Mouse (Mus musculus): ENCODE measurements around the gene Hnrnpul2. TPM values are rescaled to one million over a fixed set of nuclear protein-coding genes. Genes with fewer than 3 reads are reported as not detected.

Gene Hnrnpul2
- total RNA-seq (2015) (56.7 and 59.5 TPM in 2 replicates), total RNA-seq (2017) (64.7 and 77.8 TPM in 2 replicates)

DNA sequence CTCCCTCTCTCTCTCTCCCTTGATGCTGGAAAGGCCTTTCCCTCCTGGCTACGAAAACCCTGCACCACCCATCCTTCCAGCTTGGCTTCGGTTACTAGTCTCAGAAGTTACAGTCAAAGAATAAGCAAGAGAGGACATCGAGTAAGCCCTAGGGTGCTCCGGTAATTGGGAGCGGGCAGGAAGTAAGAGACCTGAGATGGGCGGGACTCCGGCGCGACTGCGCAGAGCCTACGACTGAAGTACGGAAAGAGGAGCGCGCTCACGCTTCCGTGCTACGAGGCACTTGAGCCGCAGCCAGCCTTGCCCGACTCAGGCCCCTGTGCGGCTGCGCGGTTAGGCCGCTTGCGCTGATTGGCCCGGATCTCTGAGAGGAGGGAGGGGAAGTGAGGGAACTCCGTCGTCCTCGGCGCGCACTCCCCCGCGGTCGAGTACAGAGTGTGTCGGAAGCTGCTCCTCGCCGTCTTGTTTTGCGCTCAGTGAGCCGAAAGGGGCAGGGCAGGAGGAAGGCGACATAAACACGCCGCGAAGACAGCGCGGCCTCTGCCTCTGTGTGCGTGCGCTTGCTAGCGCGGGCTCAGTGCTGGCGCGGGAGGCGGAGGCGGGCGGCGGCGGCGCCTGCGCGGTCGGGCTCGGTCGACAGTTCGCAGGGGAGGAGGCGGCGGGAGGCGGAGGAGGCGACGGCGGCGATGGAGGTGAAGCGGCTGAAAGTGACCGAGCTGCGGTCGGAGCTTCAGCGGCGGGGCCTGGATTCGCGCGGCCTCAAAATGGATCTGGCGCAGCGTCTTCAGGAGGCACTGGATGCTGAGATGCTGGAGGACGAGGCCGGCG lies at the start of gene Hnrnpul2:
TSS of gene Hnrnpul2 (plus strand) at position 415 of the 828 bp plus-strand sequence.
- ATAC-seq (replicated peaks; ENCODE audit: poor library complexity): peak; percentile 81

DNA sequence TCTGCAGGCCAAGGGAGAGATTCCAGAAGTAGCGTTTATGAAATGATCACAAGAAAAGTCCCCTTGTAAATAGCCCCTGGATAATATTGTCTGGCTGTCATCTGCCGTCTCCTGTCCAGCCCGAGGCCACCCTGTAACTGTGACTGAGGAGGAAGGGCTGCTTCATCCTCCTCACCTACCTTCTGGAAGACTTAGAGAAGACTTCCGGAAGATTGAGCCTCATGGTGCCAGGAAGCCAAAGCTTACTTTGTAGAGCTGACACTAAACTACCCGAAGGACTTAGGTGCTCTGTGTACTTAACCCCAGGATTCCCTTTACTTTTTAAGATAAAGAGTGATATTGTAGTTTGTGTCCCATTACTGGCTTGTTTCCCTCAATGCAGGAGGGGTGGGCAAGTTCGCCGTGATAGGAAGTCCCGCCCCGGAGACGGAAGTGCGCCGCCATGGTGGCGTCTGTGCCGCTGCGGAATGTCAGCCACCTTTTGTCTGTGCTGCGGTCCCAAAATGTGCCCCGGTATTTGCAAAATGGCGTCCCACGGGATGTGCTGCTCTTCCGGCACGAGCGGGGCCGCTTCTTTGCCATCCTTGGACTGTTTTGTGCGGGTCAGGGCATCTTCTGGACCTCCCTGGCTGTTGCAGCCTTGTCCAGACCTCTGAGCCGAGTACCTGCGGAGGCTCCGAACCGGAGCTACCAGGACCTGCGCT lies 49.1 kb upstream of the Hnrnpul2 start, which contains the start of gene Tmem223:
TSS of gene Tmem223 (plus strand) at position 430 of the 704 bp plus-strand sequence.
- peak; percentile 69 for ATAC-seq (replicated peaks; ENCODE audit: poor library complexity)

DNA sequence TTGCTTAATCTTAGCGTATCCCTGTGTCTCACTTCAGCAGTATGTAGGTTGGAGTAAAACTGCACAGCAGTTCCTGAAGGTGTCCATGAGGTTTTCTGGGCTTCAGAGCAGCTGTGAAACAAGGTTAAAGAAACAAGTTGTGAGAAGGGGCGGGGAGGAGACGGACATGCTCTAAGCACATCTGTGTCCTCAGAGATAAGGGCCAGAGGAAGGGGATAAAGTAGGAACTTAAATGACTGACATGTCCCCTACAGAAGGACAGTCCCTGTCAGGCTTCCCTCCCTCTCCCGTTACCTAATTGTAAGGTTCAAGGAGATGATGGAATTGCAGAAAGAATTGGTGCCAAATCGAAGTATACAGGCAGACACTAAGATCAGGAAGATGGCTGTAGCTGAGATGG lies 46.8 kb upstream of the Hnrnpul2 start:
- ATAC-seq (replicated peaks; ENCODE audit: poor library complexity): 0 out of 2 replicates have a peak, but pooled peaks have one; percentile 6

DNA sequence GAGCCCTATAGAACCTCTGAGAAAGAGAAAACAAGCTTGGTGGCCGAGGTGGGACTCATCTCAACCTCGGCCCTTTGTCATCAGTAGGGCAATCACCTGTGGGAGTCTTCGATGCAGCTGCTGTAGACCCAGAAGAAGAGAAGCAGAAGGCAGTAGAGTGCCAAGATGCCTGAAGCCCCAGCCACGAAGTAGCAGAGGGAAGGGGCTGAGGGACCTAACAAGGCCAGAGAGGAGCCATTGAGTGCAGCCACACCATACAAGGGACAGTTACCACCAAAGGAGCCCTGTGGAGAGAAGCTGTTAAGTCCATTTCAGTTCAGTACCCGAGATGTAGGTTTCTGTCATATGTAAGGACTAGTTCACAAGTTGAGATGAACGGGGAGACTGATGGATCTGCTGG lies 46.4 kb upstream of the Hnrnpul2 start:
- ATAC-seq (replicated peaks; ENCODE audit: poor library complexity): no peak

DNA sequence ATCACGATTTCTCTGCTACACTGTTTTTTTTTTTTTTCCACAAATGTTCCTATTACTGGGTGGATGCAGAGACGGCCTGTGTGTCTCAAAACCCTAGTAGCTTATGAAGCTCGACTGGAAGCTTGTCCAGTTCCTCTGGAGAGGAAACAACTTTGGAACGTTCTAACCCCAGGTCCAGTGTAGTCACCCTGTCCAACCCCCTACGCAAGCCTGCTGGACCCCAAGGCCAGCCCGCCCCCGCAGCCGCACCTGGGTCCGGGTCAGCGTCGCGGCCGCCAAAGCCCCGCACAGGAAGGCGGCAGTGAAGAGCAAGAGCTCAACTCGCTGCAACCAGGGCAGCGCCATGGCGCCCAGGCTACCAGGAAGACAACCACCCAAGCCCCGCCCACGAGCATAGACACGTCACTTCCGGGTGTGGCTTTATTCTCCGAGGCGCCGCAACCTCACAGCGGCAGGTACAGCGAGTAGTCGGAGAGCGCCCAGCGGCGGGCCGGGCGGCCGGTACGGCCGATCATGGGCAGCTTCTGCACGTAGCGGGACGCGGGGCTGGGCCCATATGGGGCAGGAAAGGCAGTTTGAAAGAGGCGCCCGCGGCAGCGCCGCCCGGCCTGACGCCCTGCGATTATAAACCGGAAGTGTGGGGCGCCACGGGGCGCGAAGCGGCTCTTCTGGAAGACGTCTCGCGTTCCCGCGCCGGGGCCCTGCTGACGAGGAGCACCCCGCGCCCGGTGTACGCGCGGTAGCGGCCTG lies 45.5 kb upstream of the Hnrnpul2 start, which contains the start of gene Tmem179b:
TSS of gene Tmem179b (minus strand) at position 382 of the 750 bp plus-strand sequence.
- peak; percentile 84 for ATAC-seq (replicated peaks; ENCODE audit: poor library complexity)

DNA sequence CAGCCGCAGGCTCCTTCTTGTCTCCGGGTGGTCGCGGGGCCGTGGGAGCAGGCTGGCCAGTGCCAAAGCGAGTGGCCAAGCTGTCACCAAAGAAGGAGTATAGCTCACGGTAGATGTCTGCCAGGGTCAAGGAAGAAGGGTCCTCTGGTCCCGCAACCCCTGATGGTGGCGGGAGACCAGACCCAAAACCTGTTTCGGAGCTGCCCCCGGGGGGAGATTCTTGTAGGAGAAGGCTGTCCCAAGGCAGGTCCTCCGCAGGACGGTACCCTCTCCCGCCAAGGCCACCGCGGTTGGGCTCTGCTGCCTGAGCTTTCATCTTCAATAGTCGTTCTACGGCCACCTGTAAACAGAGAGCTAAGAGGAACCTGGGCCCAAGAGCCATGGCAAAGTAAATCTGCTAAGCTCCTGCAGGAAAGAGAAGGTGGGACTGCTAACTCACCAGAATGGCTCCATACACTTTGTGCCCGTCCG lies 44.8 kb upstream of the Hnrnpul2 start:
- ATAC-seq (replicated peaks; ENCODE audit: poor library complexity): no peak

DNA sequence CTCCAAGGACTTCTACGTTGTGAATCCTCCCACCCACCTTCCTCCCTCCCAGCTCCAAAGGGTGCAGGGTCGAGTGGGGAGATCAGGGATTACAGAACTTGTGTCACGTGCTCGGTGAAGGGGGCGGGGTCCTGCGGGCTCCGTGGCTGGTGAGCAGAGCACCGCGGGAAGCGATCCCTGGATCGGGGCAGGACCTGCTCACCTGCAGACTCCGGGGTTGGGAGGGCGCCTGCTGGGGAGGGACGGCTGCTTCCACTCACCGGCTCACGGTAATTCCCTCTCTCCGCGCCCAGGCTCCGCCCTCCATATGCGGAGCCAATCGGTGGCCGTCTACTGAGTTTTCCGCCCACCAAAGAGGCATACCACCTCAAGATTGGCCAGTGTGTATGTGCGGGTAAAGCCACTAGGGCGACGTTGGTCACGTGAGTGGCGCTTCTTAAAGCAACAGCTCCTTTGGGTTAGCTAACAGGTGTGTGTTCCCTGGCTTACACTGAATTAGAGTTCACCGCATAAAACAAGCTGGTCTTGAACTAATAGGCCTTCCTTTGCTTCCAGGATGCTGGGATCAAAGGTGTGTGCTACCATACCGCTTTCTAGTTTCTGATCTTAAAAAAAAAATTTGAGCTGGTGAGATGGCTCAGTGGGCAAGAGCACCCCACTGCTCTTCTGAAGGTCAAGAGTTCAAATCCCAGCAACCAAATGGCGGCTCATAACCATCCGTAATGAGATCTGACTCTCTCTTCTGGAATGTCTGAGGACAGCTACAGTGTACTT lies 33.6 kb upstream of the Hnrnpul2 start, which contains the start of gene Taf6l:
TSS of gene Taf6l (minus strand) at position 410 of the 774 bp plus-strand sequence.
- peak; percentile 99 for ATAC-seq (replicated peaks; ENCODE audit: poor library complexity)

DNA sequence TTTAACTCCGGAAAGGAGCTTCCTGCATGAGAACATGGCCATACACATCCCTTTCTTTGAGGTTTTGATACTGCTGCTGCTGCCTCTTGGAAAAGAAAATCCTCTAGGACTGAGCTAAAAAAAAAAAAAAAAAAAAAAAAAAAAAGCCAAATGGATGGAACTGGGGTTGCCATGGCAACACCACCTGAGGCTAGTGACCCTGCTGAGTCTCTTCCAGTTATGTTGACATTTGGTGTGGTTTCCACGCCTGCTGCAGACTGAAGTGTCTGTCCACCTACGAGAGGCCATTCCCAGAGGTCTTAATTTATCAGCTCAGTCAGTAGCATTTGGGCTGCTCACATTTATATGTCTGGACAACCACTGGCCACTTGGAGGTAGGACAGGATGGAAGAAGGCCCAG lies 31.3 kb upstream of the Hnrnpul2 start:
- ATAC-seq (replicated peaks; ENCODE audit: poor library complexity): no peak

DNA sequence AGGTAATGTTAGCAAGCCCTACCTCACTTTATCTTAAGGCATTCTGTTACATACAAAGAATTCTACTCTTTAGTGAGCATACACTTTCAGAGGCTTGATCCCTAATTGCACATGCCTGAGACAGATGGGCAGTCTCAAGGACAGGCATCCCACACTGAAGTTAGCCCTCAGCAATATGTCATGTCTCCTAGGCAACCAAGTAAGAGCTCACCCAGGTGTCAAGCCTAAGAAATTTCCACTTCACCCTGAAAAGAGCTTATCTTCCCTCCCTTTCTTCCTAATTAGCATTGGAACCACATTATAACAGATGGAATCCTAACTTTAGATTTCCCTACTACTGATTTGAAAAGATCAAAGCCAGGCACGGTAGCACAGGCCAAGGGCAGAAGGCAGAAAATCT lies 30.6 kb upstream of the Hnrnpul2 start:
- ATAC-seq (replicated peaks; ENCODE audit: poor library complexity): no peak

DNA sequence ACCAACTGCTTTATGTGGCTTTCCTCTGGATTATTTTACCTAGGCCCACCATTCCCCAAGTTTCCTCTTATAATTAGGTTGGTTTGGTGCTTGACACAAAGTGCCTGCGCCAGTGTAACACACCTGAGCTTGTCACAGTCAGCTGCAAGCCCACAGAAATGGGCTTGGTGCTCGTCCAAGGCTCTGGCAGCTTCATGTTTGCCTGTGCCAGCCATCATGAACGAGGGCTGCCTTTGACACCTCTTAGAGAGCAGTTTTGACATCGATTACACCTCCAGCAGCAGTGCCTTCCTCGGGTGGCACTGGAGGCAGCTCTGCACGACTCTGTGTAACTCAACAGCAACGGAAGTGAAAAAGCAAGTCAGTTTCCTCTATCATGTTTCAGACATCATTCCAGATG lies 29.6 kb upstream of the Hnrnpul2 start:
- no peak for ATAC-seq (replicated peaks; ENCODE audit: poor library complexity)

DNA sequence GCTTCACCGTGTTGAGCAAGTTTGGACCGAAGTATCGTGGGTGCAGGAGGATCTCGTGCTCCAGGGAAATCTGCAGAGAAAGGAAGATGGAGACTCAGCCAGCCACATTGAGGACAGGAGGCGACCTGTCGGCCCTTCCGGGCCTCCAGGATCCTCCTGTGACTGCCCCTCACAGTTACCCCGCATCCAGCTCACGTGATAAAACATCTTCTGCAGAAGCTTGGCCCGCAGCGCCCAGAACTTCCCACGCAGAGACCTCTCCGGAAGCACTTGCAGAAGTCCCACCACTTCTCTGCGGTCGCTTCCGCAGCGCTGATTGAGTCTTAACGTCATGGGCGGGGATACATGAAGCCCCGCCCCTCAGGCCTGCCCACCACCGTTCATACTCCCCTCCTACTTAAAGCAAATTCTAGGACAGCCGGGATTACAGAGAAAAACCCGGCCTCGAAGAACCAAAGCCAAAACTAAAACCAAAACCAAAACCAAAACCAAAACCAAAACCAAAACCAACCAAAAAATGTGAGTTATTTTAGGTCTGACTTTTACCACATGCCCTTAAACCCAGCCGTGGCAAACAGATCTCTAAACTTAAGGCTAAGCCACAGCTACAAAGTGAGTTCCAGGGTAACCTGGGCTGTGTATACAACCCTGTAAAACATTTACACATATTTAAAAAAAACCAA lies 21.4 kb upstream of the Hnrnpul2 start, which contains the start of gene Polr2g:
TSS of gene Polr2g (minus strand) at position 314 of the 683 bp plus-strand sequence.
- ATAC-seq (replicated peaks; ENCODE audit: poor library complexity): peak; percentile 73

DNA sequence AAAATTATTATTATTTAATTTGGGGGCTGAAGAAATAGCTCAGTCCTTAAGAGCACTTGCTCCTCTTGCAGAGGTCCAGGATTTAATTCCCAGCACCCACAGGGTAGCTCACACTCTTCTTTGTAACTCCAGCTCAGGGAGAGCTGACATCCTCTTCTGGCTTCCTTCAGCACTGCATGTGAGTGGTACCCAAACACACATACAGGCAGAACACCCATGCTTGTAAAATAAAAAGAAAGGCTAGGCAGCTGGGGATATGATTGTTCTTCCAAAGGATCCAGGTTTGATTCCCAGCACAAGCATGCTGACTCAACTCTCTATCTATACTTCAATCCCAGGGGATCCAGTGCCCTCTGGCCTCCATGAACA lies 20.9 kb upstream of the Hnrnpul2 start:
- no peak for ATAC-seq (replicated peaks; ENCODE audit: poor library complexity)

DNA sequence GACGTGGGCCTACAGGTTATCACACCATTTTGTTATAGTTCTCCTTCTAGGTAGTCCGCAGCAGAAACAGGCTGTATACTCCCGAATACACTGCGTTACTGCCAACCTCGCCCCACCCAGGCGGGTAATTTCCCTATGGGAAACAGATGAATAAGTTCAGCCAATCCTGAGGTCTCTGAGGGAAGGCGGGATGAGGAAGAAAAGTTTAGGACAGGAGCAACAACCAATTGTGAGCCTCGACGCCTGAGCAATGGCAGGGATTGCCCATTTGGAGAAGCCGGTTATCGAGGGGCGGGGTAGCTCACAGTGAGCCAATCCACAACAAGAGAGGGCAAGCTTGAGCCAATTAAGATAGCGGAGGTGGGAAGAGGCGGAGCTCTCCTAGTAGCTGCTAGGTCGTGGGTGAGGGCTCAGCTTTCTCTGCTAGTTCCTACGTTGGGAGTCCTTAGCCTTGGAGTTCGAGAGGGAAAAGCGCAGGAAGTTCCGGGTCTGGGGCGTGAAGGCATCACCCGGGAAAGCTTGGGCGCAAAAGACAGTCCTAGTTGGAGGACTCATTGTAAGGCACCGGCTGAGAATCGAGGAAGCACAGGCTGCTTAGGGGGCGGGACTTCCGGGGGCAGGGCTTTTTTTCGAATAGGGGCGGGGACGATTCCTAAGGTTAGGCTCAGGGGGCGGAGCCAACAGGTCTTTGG lies 17.5 kb upstream of the Hnrnpul2 start, which contains the start of gene Zbtb3:
TSS of gene Zbtb3 (plus strand) at position 426 of the 692 bp plus-strand sequence.
- ATAC-seq (replicated peaks; ENCODE audit: poor library complexity): peak; percentile 87

DNA sequence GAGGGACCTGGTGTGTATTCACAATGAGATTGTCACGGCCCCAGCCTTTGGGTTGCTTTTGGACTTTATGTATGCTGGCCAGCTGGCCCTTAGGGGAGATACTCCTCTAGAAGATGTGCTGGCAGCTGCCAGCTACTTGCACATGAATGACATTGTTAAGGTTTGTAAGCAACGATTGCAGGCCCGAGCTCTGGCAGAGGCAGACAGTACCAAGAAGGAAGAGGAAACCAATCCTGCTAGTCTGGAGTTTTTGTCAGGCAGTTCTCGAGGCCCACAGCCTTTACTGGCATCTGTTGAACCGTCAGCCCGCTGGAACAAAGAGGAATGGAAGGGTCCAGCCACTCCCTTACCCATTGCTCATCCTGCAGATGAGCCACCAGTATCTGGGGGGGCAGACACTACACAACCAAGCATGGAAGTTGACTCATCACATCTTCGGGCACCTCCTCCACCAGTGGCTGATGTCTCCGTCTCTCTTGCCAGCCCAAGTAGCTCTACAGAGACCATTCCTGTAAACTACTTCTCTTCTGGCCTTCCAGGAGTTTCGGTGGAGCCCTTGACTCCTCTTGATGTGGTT lies 16.5 kb upstream of the Hnrnpul2 start:
- no peak for ATAC-seq (replicated peaks; ENCODE audit: poor library complexity)

DNA sequence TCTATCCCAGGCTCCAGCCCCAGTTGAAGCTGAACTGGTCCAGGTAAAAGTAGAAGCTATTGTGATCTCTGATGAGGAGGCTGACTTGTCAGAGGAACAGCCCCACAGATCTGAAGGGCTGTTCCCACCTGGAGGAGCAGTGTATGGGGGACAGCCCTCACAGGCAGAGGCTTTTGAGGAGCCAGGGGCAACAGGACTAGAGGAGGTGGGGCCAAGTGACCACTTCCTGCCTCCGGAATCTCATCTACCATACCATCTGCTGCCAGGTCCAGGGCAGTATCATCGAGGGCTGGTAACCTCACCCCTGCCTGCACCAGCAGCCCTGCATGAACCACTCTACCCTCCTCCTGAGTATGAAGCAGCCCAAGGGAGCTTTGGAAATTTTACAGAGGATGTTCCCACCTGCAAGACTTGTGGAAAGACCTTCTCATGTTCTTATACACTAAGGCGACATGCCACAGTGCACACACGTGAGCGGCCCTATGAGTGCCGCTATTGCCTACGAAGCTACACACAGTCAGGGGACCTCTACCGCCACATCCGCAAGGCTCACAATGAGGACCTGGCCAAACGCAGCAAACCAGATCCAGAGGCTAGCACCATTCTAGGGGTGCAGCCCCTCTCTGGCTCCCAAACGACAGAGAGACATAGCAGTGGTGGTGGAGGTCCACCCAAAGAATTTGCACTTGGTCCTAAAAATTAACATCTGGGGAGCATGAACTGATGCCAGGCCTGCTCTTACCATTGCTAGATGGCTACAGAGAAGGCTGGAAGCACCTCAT lies 15.7 kb upstream of the Hnrnpul2 start:
- ATAC-seq (replicated peaks; ENCODE audit: poor library complexity): 0 out of 2 replicates have a peak, but pooled peaks have one; percentile 20

DNA sequence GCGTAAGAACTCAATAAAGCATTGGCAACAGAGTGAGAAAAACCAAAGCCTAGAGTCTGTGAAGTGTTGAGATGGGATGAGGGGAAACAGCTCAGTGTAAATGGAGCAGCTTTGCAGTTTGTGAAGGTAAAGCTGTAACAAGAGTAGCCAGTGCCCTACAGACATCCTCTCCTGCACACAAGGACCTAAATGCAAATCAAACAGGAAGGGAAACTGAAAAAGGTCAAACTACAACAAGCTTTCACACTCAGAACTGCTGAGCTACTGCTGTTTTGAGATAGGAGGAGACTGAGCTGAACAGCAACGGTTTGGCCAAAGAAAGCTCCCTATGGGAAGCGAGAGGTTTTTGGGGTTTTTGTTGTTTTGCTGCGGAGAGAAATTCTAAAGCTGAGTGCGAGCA lies 13.0 kb upstream of the Hnrnpul2 start:
- ATAC-seq (replicated peaks; ENCODE audit: poor library complexity): no peak

DNA sequence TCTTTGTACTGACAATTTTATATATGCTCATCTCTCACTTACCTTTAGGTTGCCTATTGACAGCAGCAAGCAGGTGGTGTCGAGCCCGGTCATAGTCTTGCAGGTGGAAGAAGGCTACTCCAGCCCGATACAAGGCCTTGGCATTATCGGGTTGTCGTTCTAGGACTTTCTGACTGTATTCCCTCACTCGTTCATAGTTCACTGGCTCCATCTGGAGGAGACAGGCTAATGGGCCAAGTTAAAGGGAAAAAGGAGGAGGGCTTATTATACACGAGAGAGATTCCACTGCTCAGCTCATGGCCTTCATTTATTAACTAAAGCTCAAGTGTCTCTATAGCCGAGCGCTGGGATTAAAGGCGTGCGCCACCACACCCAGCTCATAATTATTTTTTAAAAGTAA lies 4.0 kb upstream of the Hnrnpul2 start:
- no peak for ATAC-seq (replicated peaks; ENCODE audit: poor library complexity)

DNA sequence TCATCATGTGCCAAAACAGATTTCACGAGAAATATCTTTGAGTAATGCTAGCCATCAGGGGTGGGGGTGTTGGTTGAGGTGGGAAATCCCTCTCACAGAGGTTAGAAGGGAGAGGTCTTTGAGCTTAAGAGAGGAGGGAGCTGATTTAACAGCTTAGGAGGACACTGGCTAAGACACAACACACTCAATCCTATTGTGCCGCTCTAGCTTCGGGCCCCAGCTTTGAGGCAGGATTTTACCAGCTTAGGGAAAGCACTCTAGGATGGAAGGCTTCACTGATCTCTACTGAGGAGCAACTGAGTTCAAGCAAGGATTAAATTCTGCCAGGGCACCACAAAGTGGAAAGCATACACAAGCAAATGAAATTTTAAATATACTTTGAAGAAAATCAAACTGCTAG lies 2.8 kb upstream of the Hnrnpul2 start:
- ATAC-seq (replicated peaks; ENCODE audit: poor library complexity): no peak
